Mouse (Mus musculus) stomach, embryonic 15.5 days (tissue): Measurements from ENCODE around the gene Smyd3. TPM values are rescaled to one million over a fixed set of nuclear protein-coding genes. Genes with fewer than 3 reads are reported as not detected.
"Not testable (repeated sequence)": the region's sequence is repeated elsewhere in the genome, so short reads cannot be mapped to it uniquely, and the experiment has no call there.

ENCODE experiments used
- ATAC-seq: fragments of 200-750 bp; cut with Nextera tagmentation; 2 replicates; pipeline ENCODE4 v1.8.0; 2017; ENCODE audit warnings: low read depth, moderate number of reproducible peaks, moderate TSS enrichment; ENCODE audit not compliant: insufficient read depth, low FRiP score
- H3K27ac ChIP-seq: fragments of 300-500 bp; sonication (generic); 2 replicates; pipeline ENCODE4 v1.5.1; 2015; ENCODE audit warnings: mild to moderate bottlenecking, inconsistent platforms
- H3K27me3 ChIP-seq: fragments of 300-500 bp; sonication (generic); replicated peaks from 2 replicates; pipeline ENCODE4 v1.6.1; 2015; ENCODE audit warnings: inconsistent platforms
- H3K36me3 ChIP-seq: fragments of 300-500 bp; sonication (generic); 2 replicates; pipeline ENCODE4 v1.6.1; 2015; ENCODE audit warnings: inconsistent platforms
- H3K4me1 ChIP-seq: fragments of 300-500 bp; sonication (generic); 2 replicates; pipeline ENCODE4 v1.6.1; 2015; ENCODE audit warnings: inconsistent platforms
- H3K4me2 ChIP-seq: fragments of 300-500 bp; sonication (generic); 2 replicates; pipeline ENCODE4 v1.6.1; 2015; ENCODE audit warnings: mild to moderate bottlenecking, inconsistent platforms
- H3K4me3 ChIP-seq: fragments of 300-500 bp; sonication (generic); replicated peaks from 2 replicates; pipeline ENCODE4 v1.5.1; 2015; ENCODE audit warnings: inconsistent platforms
- H3K9ac ChIP-seq: fragments of 300-500 bp; sonication (generic); 2 replicates; pipeline ENCODE4 v1.6.1; 2015; ENCODE audit warnings: inconsistent platforms
- H3K9me3 ChIP-seq: fragments of 300-500 bp; sonication (generic); 2 replicates; pipeline ENCODE4 v1.6.1; 2016; ENCODE audit warnings: inconsistent platforms
- WGBS: fragments of 180-500 bp; shearing (Covaris S2); methylation state at CpG from one replicate; pipeline ENCODE4 v1.1.7; 2015; 5-methylcytosine and 5-hydroxymethylcytosine counted together
- polyA plus RNA-seq: library from polyadenylated mRNA; unstranded; fragments of >200 nt; fragmentation: Nextera tagmentation; extraction: Ambion mirVana; gene quantifications from 2 replicates; pipeline ENCODE4 v1.2.1, GENCODE M21; 2015

The Smyd3 gene
- polyA plus RNA-seq, 1 experiment from 2014 or later: 19.6 TPM

GRCm38 (mm10) chr1:179302446-179303230, 215.2 kb downstream of the Smyd3 start:
- no peaks in the 10 kb centered on the region for H3K27me3 ChIP-seq
- no peak overlapping the region for H3K4me2 ChIP-seq
- H3K27ac ChIP-seq: no peak overlapping the region
- H3K4me1 ChIP-seq: no peaks in the 10 kb centered on the region
- no peak overlapping the region for H3K9ac ChIP-seq
- WGBS: 90% methylated on average over 13 of the region's 13 CpGs
- no peaks in the 10 kb centered on the region for H3K36me3 ChIP-seq
- no peak for ATAC-seq
- H3K4me3 ChIP-seq: no peak overlapping the region
- no peaks in the 10 kb centered on the region for H3K9me3 ChIP-seq

DNA sequence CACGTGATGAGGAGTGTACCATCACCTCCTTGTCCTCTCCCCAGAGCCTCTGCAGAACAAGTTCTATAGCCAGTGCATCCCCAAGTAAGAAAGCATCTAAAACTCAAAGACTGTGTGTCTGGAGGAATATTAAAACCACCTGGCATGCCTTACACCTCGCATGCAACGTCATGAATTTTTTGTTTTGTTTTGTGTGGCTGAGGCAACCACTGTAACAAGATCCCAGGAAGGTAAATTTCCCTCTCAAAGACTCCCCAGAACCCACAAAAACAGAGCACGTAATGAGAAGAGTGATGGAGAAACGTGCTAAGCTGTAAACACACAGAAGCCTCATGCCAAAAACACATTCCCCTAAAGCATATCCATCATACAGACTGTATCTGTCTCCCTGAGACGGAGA, 222.2 kb downstream of the Smyd3 start:
- Histone ChIP-seq H3K4me1 (no peaks in the 10 kb centered on the region), H3K4me2 (no peak overlapping the region), H3K27ac (no peak overlapping the region), H3K9ac (no peak overlapping the region), H3K27me3 (no peaks in the 10 kb centered on the region), H3K9me3 (no peaks in the 10 kb centered on the region), H3K4me3 (no peak overlapping the region), H3K36me3 (no peaks in the 10 kb centered on the region)
- no peak for ATAC-seq
- 57% methylated on average over 6 of the region's 6 CpGs for WGBS

DNA sequence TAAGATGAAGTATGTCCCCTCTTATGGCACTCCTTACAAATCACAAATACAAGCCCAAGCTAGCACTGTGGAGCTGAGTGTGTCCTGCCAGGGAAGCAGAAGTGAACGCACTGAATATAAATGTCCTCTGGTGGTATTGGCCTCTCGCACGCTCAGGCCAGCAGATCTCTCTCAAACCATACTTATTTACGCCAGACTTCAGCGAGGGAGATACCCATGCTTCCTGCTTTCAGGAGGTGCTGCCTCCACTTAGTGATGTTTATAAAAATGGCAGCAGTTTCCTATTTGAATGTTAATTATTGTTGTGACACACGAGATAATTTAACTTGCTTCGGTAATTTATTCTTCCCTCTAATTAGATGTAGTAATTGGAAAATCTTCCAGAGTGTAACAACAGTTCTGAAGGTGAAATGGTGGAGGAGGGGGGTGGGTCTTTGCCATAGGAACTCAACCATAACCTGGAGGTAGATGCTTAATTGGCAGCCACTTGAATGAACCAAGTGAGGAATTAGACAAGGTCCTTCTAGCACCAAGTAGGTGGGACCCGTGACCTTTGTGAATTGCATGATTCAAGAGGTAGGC, 224.0 kb downstream of the Smyd3 start:
- H3K27ac ChIP-seq: no peak overlapping the region
- no peaks in the 10 kb centered on the region for H3K36me3 ChIP-seq
- no peaks in the 10 kb centered on the region for H3K27me3 ChIP-seq
- H3K4me1 ChIP-seq: no peaks in the 10 kb centered on the region
- WGBS: 79% methylated on average over 8 of the region's 8 CpGs
- no peaks in the 10 kb centered on the region for H3K9me3 ChIP-seq
- no peak overlapping the region for H3K4me3 ChIP-seq
- no peak for ATAC-seq
- no peak overlapping the region for H3K9ac ChIP-seq
- H3K4me2 ChIP-seq: no peak overlapping the region

DNA sequence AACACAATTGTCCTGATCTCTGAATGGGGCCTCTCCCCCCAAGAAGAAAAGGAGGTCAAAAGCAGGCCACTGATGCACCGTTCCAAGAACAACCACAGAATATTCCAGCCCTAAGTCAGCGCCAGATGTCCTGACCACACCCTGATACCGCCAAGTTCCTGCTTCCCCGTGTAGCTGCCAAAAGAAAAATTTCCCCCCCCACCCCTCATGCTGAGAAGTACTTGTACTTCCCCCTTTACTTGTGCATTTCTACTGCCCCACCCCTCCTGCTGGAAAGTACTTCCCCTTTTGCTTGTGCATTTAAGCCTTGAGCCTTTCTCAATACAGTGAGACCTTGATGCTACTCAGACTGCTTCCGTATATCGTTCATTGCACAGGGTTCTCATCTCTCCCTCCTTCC, 227.7 kb downstream of the Smyd3 start:
- not testable (repeated sequence) for ATAC-seq, H3K4me3 ChIP-seq, H3K9ac ChIP-seq, H3K4me2 ChIP-seq, H3K27ac ChIP-seq, H3K27me3 ChIP-seq, H3K36me3 ChIP-seq, H3K9me3 ChIP-seq, H3K4me1 ChIP-seq
- 78% methylated on average over 6 of the region's 6 CpGs for WGBS

DNA sequence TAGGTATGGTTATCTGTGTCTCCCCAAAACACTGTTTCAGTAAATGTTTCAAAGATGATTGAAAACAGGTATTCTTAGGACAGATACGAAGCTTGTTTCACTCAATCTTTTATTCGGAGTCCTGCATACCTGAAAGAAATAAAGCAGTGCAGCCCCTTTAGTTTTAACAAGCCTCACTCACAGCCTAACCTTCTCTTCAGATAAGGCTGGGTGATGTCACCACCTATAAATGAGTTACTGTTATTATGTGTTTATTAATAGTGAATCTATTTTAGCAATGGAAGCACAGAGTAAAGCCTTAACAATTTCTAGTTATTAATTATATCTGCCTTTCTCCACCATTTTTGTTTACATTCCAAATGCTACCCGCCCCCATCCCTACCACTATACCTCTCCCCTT, 228.1 kb downstream of the Smyd3 start:
- Histone ChIP-seq H3K9me3 (no peaks in the 10 kb centered on the region), H3K9ac (no peak overlapping the region), H3K4me3 (no peak overlapping the region), H3K4me1 (no peaks in the 10 kb centered on the region), H3K36me3 (no peaks in the 10 kb centered on the region), H3K27ac (no peak overlapping the region), H3K27me3 (no peaks in the 10 kb centered on the region), H3K4me2 (no peak overlapping the region)
- ATAC-seq: no peak
- WGBS: 70% methylated on average over 3 of the region's 3 CpGs

GRCm38 (mm10) chr1:179286748-179287147, 231.1 kb downstream of the Smyd3 start:
- H3K4me3 ChIP-seq: no peak overlapping the region
- no peak for ATAC-seq
- H3K27ac ChIP-seq: no peak overlapping the region
- no peaks in the 10 kb centered on the region for H3K9me3 ChIP-seq
- no peaks in the 10 kb centered on the region for H3K27me3 ChIP-seq
- H3K9ac ChIP-seq: no peak overlapping the region
- WGBS: 82% methylated on average over 6 of the region's 6 CpGs
- H3K36me3 ChIP-seq: no peaks in the 10 kb centered on the region
- H3K4me1 ChIP-seq: no peaks in the 10 kb centered on the region
- no peak overlapping the region for H3K4me2 ChIP-seq

GRCm38 (mm10) chr1:179282821-179283220, 235.0 kb downstream of the Smyd3 start:
- ATAC-seq: no peak
- 73% methylated on average over 5 of the region's 5 CpGs for WGBS
- no peaks in the 10 kb centered on the region for H3K4me1 ChIP-seq
- H3K9me3 ChIP-seq: no peaks in the 10 kb centered on the region
- no peak overlapping the region for H3K27ac ChIP-seq
- H3K9ac ChIP-seq: no peak overlapping the region
- H3K27me3 ChIP-seq: no peaks in the 10 kb centered on the region
- H3K36me3 ChIP-seq: no peaks in the 10 kb centered on the region
- no peak overlapping the region for H3K4me3 ChIP-seq
- H3K4me2 ChIP-seq: no peak overlapping the region

- no peak overlapping the region for H3K27ac ChIP-seq
- peak; percentile 63; the same call in 1 of the 2 replicates for ATAC-seq
Observed at GRCm38 (mm10) chr1:179281401-179282121, 236.3 kb downstream of the Smyd3 start.

DNA sequence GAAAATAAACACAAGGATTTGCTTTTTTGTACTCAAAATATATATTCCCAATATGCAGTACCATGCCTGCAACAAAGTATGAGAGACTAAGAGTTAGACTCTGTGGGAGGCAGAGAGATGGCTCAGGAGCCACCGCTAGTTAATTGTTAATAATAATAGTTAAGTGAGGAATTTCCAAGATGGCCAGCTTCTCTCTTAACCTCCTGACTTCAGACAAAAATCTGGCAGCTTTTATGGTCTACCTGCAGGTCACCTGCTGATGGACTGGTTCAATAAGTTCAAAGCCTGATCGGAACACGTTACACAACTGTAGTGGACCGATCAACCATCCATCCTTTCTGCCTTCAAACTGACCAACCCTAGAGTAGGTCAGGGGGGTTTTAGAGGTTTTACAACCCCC, 238.7 kb downstream of the Smyd3 start:
- 94% methylated on average over 4 of the region's 4 CpGs for WGBS
- Histone ChIP-seq H3K4me3 (no peak overlapping the region), H3K9me3 (no peaks in the 10 kb centered on the region), H3K4me1 (no peaks in the 10 kb centered on the region), H3K36me3 (no peaks in the 10 kb centered on the region), H3K27me3 (no peaks in the 10 kb centered on the region), H3K4me2 (no peak overlapping the region), H3K27ac (no peak overlapping the region), H3K9ac (no peak overlapping the region)
- ATAC-seq: no peak

More at GRCm38 (mm10) chr1:179281401-179282121, 236.3 kb downstream of the Smyd3 start:
- H3K27me3 ChIP-seq: no peaks in the 10 kb centered on the region
- no peaks in the 10 kb centered on the region for H3K4me1 ChIP-seq
- no peak overlapping the region for H3K9ac ChIP-seq
- H3K9me3 ChIP-seq: no peaks in the 10 kb centered on the region
- H3K4me3 ChIP-seq: no peak overlapping the region
- no peaks in the 10 kb centered on the region for H3K36me3 ChIP-seq
- H3K4me2 ChIP-seq: no peak overlapping the region
- 49% methylated on average over 13 of the region's 13 CpGs for WGBS

DNA sequence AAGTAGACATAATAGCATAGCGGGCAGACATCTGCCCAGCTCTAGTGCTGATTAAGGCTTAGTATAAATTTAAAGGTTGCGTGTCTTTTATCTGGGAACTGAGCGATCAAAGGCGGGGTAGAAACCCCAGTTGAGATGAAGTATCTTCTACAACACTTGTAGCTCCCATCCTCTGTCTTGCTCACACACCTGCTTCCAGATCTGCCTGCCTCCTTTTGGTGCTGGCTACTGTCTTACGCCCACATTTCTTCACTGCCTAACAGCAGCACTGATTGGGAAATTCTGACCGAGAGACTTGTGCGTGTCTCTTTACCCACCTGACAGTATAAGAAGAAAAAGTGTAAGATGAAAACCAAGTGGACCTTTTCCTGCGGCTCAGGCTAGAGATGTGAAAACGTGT, 240.5 kb downstream of the Smyd3 start:
- H3K4me3 ChIP-seq: no peak overlapping the region
- no peaks in the 10 kb centered on the region for H3K36me3 ChIP-seq
- H3K9me3 ChIP-seq: no peaks in the 10 kb centered on the region
- 88% methylated on average over 9 of the region's 9 CpGs for WGBS
- H3K9ac ChIP-seq: no peak overlapping the region
- H3K4me1 ChIP-seq: no peaks in the 10 kb centered on the region
- no peak overlapping the region for H3K4me2 ChIP-seq
- H3K27me3 ChIP-seq: no peaks in the 10 kb centered on the region
- ATAC-seq: no peak
- H3K27ac ChIP-seq: no peak overlapping the region

- H3K4me1 ChIP-seq: no peaks in the 10 kb centered on the region
- no peaks in the 10 kb centered on the region for H3K36me3 ChIP-seq
- H3K27ac ChIP-seq: no peak overlapping the region
- H3K4me3 ChIP-seq: no peak overlapping the region
- H3K27me3 ChIP-seq: no peaks in the 10 kb centered on the region
- H3K9me3 ChIP-seq: no peaks in the 10 kb centered on the region
- no peak overlapping the region for H3K9ac ChIP-seq
- WGBS: 94% methylated on average over 1 of the region's 1 CpGs
- H3K4me2 ChIP-seq: no peak overlapping the region
- ATAC-seq: no peak
Observed at GRCm38 (mm10) chr1:179276866-179277265, 241.0 kb downstream of the Smyd3 start.

DNA sequence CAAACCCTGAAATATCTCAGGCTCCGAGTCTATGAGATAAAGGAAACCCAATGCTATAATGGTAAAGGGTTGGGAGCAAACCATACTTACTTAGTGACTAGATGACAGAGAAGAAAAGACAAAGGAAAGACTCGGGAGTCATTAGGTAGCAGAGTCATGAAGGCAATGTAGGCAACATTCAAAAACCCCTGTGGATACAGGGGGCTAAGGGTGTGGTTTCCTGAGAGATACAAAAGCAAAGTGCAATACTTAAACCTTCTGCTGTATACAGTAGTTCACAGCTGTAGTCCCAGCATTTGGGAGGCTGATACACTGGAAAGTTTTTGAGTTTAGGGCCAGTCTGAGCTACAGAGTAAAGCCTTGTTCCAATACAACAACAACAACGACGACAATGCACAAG, 244.9 kb downstream of the Smyd3 start:
- Histone ChIP-seq H3K9ac (no peak overlapping the region), H3K4me2 (no peak overlapping the region), H3K36me3 (no peaks in the 10 kb centered on the region), H3K4me3 (no peak overlapping the region), H3K9me3 (no peaks in the 10 kb centered on the region), H3K4me1 (no peaks in the 10 kb centered on the region), H3K27me3 (no peaks in the 10 kb centered on the region), H3K27ac (no peak overlapping the region)
- WGBS: 84% methylated on average over 4 of the region's 4 CpGs
- ATAC-seq: no peak
